Mouse (Mus musculus) gastrocnemius, postnatal 14 days (tissue): Measurements from ENCODE around the gene Adam30. TPM values are rescaled to one million over a fixed set of nuclear protein-coding genes. Genes with fewer than 3 reads are reported as not detected.
"Not testable (repeated sequence)": the region's sequence is repeated elsewhere in the genome, so short reads cannot be mapped to it uniquely, and the experiment has no call there.

Experiments
- DNase-seq: peaks from one replicate; pipeline ENCODE4 v3.0.0; 2021; ENCODE audit warnings: mixed read lengths
- intact Hi-C: fragments of 180-260 bp; cut with DNase I; formaldehyde crosslinking; loops from one replicate; pipeline ENCODE4 v1.15.1; 2025; ENCODE audit warnings: low total_unique reads
- long read RNA-seq, 2 experiments: library from polyadenylated mRNA; stranded (forward); transcript quantifications; one replicate each; pipeline ENCODE4 v2.0.0; 2021
- total RNA-seq, 2 experiments: library from RNA; stranded (reverse); gene quantifications; 2 replicates each; pipeline ENCODE4 v1.2.3; 2021

Gene Adam30
- total RNA-seq: not detected
- long read RNA-seq, experiment 1: 0 reads
- long read RNA-seq, experiment 2: 0 reads

- intact Hi-C loops: no loop called here
Observed at GRCm38 (mm10) chr3:98160330-98160729, at the start of gene Adam30. Gene Adam30, plus strand, starts transcription at chr3:98160630.

GRCm38 (mm10) chr3:98118252-98118651, 42.2 kb upstream of the Adam30 start:
- intact Hi-C loops: no loop called here
- DNase-seq: no peak

More at GRCm38 (mm10) chr3:98160330-98160729, at the start of gene Adam30:
- DNase-seq: no peak

DNA sequence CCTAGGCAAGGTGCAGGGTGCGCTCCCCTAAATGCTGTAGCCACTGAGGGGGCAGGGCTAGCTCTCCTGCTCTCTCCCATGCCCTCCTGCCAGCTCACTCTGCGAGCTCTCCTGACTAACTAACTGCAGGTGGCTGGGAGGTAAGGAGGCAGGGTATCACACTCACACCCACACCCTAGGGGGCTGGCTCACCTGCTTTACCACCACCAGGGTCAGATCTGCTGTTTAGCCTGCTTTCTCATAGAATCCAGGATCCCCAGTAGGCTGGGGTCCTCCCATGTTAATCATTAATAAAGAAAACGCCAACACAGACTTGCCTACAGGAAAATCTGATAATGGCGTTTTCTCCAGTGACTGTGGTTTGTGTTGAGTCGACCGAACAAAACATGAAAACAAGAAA, 41.1 kb upstream of the Adam30 start:
- intact Hi-C loops: no loop called here
- DNase-seq: no peak

DNA sequence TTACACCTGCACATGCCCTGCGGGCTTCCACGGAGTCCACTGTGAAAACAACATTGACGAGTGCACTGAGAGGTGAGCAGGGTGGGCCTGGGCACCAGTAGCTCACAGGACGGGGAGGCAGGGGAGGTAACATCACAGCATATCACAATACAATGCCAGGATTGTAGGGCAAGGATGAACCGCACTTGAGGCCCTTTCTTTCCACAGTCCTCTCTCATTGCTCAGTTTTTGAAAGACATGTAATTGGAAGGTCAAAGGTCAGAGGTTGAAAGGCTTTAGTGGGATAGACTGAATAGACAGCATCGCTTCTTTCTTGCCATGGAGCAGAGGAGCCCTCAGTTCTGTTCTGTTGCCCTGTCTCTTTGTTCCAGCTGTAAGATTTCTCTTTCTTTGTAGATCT, 39.5 kb upstream of the Adam30 start:
- intact Hi-C loops: no loop called here
- DNase-seq: no peak

DNA sequence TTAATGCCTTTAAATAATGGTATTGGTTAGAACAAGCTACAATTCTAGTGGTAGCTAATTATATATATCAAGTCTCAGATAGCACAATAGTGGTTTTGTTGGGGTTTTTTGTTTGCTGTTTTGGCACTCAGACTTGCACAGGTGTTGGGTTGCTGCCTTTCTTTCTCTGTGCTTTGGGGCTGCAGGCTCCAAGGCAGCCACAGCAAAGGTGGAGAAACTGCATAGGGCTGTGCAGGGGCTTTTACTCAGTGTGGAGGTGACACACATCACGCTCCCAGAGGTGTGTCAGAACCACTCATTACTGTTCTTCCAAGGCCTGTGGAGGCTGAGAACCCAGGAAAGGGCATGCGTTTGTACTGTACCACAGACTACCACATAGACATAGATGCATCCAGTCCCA, 32.7 kb upstream of the Adam30 start:
- DNase-seq: no peak
- intact Hi-C loops: no loop called here

- no peak for DNase-seq
- intact Hi-C loops: no loop called here
Observed at GRCm38 (mm10) chr3:98128716-98129115, 31.7 kb upstream of the Adam30 start.

DNA sequence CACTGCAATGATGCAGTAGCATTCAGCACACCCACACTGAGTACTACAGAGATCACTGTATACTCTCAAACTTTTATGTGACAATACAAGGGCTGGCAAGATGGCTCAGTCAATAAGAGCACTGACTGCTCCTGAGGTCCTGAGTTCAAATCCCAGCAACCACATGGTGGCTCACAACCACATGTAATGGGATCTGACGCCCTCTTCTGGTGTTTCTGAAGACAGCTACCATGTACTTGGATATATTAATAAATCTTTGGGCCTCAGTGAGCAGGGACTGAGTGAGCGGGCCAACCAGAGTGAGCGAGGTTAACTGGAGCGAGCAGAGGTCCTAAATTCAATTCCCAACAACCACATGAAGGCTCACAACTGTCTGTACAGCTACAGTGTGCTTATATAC, 28.3 kb upstream of the Adam30 start:
- intact Hi-C loops: loop anchor here (10.0 kb wide), 1 partner anchor 207 kb away; no protein-coding TSS in a partner anchor
- not testable (repeated sequence) for DNase-seq

- intact Hi-C loops: loop anchor here (10.0 kb wide), 1 partner anchor 208 kb away; no protein-coding TSS in a partner anchor
- no peak for DNase-seq
Observed at GRCm38 (mm10) chr3:98132636-98133035, 27.8 kb upstream of the Adam30 start.

DNA sequence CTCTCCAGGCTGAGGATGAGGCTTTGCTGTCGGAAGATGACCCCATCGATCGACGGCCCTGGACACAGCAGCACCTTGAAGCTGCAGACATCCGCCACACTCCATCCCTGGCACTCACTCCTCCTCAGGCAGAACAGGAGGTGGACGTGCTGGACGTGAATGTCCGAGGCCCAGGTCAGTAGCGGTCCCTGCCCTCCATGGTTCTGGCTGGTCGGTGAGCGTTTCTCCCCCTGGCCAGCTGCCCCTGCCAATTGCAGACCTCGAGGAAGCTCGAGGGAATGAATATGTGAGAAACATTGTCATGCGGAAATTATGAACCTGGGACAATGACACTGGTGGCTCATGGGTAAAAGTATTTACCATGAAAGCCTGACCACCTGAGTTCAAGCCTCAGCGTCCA, 19.0 kb upstream of the Adam30 start:
- intact Hi-C loops: no loop called here

DNA sequence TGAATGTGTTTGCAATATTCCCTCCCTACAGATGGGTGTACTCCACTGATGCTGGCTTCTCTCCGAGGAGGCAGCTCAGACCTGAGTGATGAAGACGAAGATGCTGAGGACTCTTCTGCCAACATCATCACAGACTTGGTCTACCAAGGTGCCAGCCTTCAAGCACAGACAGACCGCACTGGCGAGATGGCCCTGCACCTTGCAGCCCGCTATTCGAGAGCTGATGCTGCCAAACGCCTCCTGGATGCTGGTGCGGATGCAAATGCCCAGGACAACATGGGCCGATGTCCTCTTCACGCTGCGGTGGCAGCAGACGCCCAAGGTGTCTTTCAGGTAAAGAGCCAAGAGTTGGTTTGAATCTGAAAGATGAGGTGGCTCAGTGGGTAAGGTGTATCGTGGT, 17.6 kb upstream of the Adam30 start:
- DNase-seq: no peak
- intact Hi-C loops: no loop called here

More for the DNA sequence above, 19.0 kb upstream of the Adam30 start:
- DNase-seq: no peak

DNA sequence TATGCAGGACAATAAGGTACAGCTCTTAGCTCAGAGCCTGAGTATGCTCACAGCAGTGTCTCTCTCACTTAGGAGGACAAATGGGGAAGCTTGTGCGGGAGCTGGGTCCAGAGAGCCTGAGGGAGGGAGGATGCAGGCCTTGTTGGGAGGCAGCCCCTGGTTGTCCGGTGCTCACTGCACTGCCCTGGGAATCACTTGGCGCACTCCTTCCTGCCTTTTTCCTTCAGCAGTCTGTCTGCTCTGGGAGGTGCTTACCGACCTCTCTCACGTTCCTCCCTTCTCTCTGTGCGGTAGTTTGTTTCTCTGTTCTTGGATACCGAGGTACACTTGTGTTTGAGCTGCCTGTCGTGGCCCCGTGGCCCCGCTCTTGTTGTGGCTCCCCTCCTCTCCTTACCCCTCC, 15.2 kb upstream of the Adam30 start:
- intact Hi-C loops: no loop called here
- DNase-seq: no peak

- no peak for DNase-seq
- intact Hi-C loops: no loop called here
Observed at GRCm38 (mm10) chr3:98146471-98147410, 13.7 kb upstream of the Adam30 start.

- no peak for DNase-seq
- intact Hi-C loops: no loop called here
Observed at GRCm38 (mm10) chr3:98147706-98148105, 12.7 kb upstream of the Adam30 start.

DNA sequence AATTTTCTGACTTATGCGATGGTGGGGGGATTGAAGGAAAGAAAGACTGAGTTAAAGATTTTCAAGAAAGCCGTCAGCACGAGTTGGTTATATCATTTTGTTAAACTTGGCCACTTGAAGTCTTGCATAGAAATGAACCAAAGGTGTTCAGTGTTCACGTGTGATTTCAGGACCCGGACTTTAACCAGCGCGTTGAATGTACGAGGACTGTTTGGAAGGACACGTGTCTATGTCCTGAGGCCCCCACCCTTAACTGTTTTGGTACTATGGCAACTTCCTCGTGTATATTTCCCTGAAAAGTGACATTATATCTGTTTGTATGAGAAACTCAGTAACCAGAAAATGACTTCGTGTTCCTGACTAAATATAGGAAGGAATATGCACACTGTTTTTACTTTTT, 10.5 kb upstream of the Adam30 start:
- DNase-seq: no peak
- intact Hi-C loops: no loop called here

DNA sequence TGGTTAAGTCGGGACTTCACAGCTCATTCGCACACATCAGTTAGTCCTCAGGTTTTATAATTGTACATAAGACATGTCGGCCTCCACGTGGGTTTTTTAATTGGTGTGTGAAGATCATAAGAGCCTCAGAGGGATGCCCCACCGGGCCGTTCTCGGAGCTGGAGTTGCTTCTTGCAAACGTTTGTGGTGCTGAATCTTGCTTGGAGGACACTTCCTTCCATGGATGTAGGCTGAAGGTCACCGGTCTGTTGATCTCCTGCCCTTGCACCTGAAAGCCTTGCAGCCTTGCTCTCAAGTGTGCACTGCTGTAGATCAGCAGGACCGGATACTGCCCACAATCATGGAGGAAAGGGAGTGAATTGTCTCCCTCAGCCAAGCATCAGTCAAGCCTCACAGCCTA, 9.4 kb upstream of the Adam30 start:
- no peak for DNase-seq
- intact Hi-C loops: no loop called here

- intact Hi-C loops: no loop called here
- DNase-seq: no peak
Observed at GRCm38 (mm10) chr3:98153460-98153859, 7.0 kb upstream of the Adam30 start.

- intact Hi-C loops: no loop called here
- no peak for DNase-seq
Observed at GRCm38 (mm10) chr3:98156158-98156557, 4.3 kb upstream of the Adam30 start.

- intact Hi-C loops: no loop called here
- DNase-seq: no peak
Observed at GRCm38 (mm10) chr3:98157073-98157472, 3.4 kb upstream of the Adam30 start.

DNA sequence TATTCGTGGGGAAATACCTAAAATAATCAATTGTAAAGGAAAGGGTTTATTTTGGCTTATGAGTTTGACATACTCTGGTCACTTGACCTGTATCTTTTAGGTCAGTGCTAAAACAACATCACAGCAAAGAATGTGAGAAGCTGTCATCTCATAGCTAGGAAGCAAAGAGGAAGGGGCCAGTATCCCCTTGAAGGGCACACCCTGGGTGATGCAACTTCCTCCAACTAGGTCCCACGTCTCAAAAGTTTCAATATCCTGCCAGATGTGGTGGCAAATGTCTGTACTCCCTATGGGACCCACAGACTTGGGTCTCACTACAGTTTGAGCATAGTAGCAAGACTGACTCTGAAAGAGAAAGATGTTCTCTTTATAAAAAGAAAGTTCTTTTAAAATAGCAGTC, 2.8 kb upstream of the Adam30 start:
- intact Hi-C loops: no loop called here
- no peak for DNase-seq

GRCm38 (mm10) chr3:98158646-98159045, 1.8 kb upstream of the Adam30 start:
- intact Hi-C loops: no loop called here
- no peak for DNase-seq

DNA sequence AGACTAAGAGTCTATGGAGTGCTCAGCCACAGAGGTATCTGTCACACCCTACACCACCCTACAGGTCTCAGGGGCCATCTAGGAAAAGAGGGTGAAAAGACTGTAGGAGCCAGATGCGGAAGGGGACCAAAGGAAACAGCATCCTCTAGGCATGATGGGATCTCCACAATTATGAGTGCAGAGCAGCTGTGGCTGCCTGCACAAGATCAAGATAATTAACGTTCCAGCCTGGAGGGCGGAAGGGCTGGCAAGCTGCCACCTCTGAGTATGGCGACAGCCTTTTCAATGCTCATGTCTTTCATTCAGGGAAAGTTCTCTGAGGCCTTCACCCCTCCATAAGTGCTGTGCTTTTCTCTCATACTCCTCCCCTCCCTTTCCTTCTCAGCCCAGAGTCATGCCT, 1.1 kb upstream of the Adam30 start:
- no peak for DNase-seq
- intact Hi-C loops: no loop called here
